Mouse (Mus musculus) liver, embryonic 15.5 days (tissue): ENCODE data around the gene Cog6. TPM values are rescaled to one million over a fixed set of nuclear protein-coding genes. Genes with fewer than 3 reads are reported as not detected.
"Not testable (repeated sequence)": the region's sequence is repeated elsewhere in the genome, so short reads cannot be mapped to it uniquely, and the experiment has no call there.

Source experiments
- ATAC-seq: fragments of 200-750 bp; cut with Nextera tagmentation; 2 replicates; pipeline ENCODE4 v1.8.0; 2017; ENCODE audit warnings: moderate number of reproducible peaks, mild to moderate bottlenecking, moderate library complexity; ENCODE audit not compliant: insufficient read depth
- H3K27ac ChIP-seq: fragments of 300-500 bp; sonication (generic); replicated peaks from 2 replicates; pipeline ENCODE4 v1.5.1; 2015; ENCODE audit warnings: mild to moderate bottlenecking, inconsistent platforms
- H3K27me3 ChIP-seq: fragments of 300-500 bp; sonication (generic); 2 replicates; pipeline ENCODE4 v1.6.1; 2015; ENCODE audit warnings: mild to moderate bottlenecking, inconsistent platforms
- H3K36me3 ChIP-seq: fragments of 300-500 bp; sonication (generic); replicated peaks from 2 replicates; pipeline ENCODE4 v1.6.1; 2015; ENCODE audit warnings: moderate library complexity, mild to moderate bottlenecking, inconsistent platforms
- H3K4me1 ChIP-seq: fragments of 300-500 bp; sonication (generic); replicated peaks from 2 replicates; pipeline ENCODE4 v1.6.1; 2015; ENCODE audit warnings: inconsistent platforms
- H3K4me2 ChIP-seq: fragments of 300-500 bp; sonication (generic); 2 replicates; pipeline ENCODE4 v1.6.1; 2015; ENCODE audit warnings: moderate library complexity, mild to moderate bottlenecking, inconsistent platforms
- H3K4me3 ChIP-seq: fragments of 300-500 bp; sonication (generic); replicated peaks from 2 replicates; pipeline ENCODE4 v1.5.1; 2015; ENCODE audit warnings: mild to moderate bottlenecking, inconsistent platforms
- H3K9ac ChIP-seq: fragments of 300-500 bp; sonication (generic); 2 replicates; pipeline ENCODE4 v1.6.1; 2015; ENCODE audit warnings: moderate library complexity, mild to moderate bottlenecking, inconsistent platforms
- H3K9me3 ChIP-seq: fragments of 300-500 bp; sonication (generic); replicated peaks from 2 replicates; pipeline ENCODE4 v1.6.1; 2016; ENCODE audit warnings: inconsistent platforms
- WGBS: fragments of 180-500 bp; shearing (Covaris S2); methylation state at CpG from one replicate; pipeline ENCODE4 v1.1.7; 2015; ENCODE audit warnings: mixed read lengths; ENCODE audit not compliant: insufficient replicate concordance; 5-methylcytosine and 5-hydroxymethylcytosine counted together
- polyA plus RNA-seq: library from polyadenylated mRNA; unstranded; fragments of >200 nt; fragmentation: Nextera tagmentation; extraction: Ambion mirVana; gene quantifications from 2 replicates; pipeline ENCODE4 v1.2.1, GENCODE M21; 2015

The Cog6 gene
- polyA plus RNA-seq, 1 experiment from 2014 or later = 13.4 TPM

DNA sequence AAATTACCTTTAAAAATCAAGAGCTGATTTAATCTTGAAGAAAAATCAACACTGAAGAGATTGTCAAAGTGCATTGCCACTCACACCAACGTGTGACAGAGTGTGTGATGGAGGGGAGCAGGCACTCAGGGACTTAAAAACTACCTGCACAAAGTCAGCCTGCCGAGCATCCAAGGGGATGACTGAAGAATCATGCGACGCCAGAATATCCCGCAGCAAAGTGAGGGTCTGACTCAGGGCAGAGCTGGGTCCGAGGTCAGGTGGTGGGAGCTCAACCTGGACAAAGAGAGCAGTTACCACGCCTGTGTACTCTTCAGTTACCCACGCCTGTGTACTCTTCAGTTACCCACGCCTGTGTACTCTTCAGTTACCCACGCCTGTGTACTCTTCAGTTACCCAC, 23.7 kb downstream of the Cog6 start:
- Histone ChIP-seq H3K27me3 (no peaks in the 10 kb centered on the region), H3K4me2 (no peak overlapping the region), H3K36me3 (peaks cover 34% of the 10 kb centered on the region), H3K4me1 (no peaks in the 10 kb centered on the region), H3K9ac (no peak overlapping the region), H3K9me3 (no peaks in the 10 kb centered on the region), H3K27ac (no peak overlapping the region), H3K4me3 (no peak overlapping the region)
- no peak for ATAC-seq
- 73% methylated on average over 10 of the region's 10 CpGs for WGBS

- Histone ChIP-seq H3K4me3 (no peak overlapping the region), H3K4me2 (no peak overlapping the region), H3K27ac (no peak overlapping the region), H3K4me1 (no peaks in the 10 kb centered on the region), H3K9ac (no peak overlapping the region), H3K36me3 (peaks cover 26% of the 10 kb centered on the region), H3K9me3 (no peaks in the 10 kb centered on the region), H3K27me3 (no peaks in the 10 kb centered on the region)
- ATAC-seq = no peak
- WGBS = 53% methylated on average over 18 of the region's 18 CpGs
These were observed 26.8 kb downstream of the Cog6 start for GRCm38 (mm10) chr3:52990041-52990737.

DNA sequence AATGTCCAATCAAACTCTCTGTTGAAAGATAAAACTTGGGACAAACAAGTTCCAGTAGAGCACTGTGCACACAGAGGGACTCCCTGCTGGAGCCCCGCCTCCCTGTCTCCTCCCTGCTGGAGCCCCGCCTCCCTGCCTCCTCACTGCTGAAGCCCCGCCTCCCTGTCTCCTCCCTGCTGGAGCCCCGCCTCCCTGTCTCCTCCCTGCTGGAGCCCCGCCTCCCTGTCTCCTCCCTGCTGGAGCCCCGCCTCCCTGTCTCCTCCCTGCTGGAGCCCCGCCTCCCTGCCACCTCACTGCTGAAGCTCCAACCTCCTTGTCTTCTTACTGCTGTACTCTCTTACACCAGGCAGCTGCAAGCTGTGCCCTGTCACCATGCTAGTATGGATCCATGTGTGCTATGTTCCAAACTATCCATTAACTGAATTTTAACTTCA, 31.5 kb downstream of the Cog6 start:
- peak; percentile 75 for ATAC-seq
- not testable (repeated sequence) for H3K9ac ChIP-seq, H3K4me3 ChIP-seq, H3K4me2 ChIP-seq, H3K27ac ChIP-seq, H3K4me1 ChIP-seq, H3K9me3 ChIP-seq, H3K27me3 ChIP-seq
- peaks cover 15% of the 10 kb centered on the region for H3K36me3 ChIP-seq
- WGBS = 23% methylated on average over 7 of the region's 7 CpGs

GRCm38 (mm10) chr3:52983772-52984171, 33.3 kb downstream of the Cog6 start:
- WGBS = 52% methylated on average over 3 of the region's 3 CpGs
- no peak for ATAC-seq

DNA sequence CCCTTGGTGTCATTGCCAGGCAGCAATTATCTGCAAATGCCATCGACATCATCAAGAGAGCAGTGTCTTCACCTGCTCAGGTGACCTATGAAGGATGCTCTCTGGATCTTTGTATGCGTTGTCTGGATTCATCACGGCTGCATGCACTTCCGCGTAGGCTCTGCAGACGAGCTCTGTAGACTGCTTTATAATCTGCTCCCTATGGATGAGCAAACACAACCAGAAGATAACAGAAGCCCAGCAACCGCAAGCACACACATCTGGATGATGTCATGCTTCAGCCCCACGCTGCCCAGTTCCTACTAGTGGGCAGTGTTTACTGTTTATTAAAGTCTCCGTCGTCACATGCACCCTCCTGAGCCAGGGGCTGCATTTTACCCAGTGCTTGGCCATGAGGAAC, 34.0 kb downstream of the Cog6 start:
- no peak overlapping the region for H3K4me2 ChIP-seq
- 72% methylated on average over 10 of the region's 10 CpGs for WGBS
- no peak overlapping the region for H3K27ac ChIP-seq
- H3K36me3 ChIP-seq = 0 out of 2 replicates have a peak, but pooled peaks cover 7% of the 10 kb centered on the region
- ATAC-seq = no peak
- H3K4me1 ChIP-seq = no peaks in the 10 kb centered on the region
- H3K9ac ChIP-seq = no peak overlapping the region
- H3K27me3 ChIP-seq = no peaks in the 10 kb centered on the region
- no peaks in the 10 kb centered on the region for H3K9me3 ChIP-seq
- no peak overlapping the region for H3K4me3 ChIP-seq

More at GRCm38 (mm10) chr3:52983772-52984171, 33.3 kb downstream of the Cog6 start:
- H3K27ac ChIP-seq = no peak overlapping the region
- H3K36me3 ChIP-seq = peaks cover 13% of the 10 kb centered on the region
- H3K4me1 ChIP-seq = no peaks in the 10 kb centered on the region
- no peak overlapping the region for H3K4me3 ChIP-seq
- no peaks in the 10 kb centered on the region for H3K9me3 ChIP-seq
- no peak overlapping the region for H3K9ac ChIP-seq
- no peaks in the 10 kb centered on the region for H3K27me3 ChIP-seq
- no peak overlapping the region for H3K4me2 ChIP-seq

- H3K4me2 ChIP-seq = no peak overlapping the region
- peak; percentile 58; the same call in 1 of the 2 replicates for ATAC-seq
These were observed 42.1 kb downstream of the Cog6 start for GRCm38 (mm10) chr3:52974674-52975556.

GRCm38 (mm10) chr3:52972916-52973315, 44.1 kb downstream of the Cog6 start:
- no peaks in the 10 kb centered on the region for H3K9me3 ChIP-seq
- H3K27ac ChIP-seq = no peak overlapping the region
- no peaks in the 10 kb centered on the region for H3K36me3 ChIP-seq
- H3K9ac ChIP-seq = no peak overlapping the region
- ATAC-seq = no peak
- H3K27me3 ChIP-seq = no peaks in the 10 kb centered on the region
- H3K4me3 ChIP-seq = no peak overlapping the region
- 34% methylated on average over 7 of the region's 7 CpGs for WGBS
- no peak overlapping the region for H3K4me2 ChIP-seq
- no peaks in the 10 kb centered on the region for H3K4me1 ChIP-seq

More at GRCm38 (mm10) chr3:52974674-52975556, 42.1 kb downstream of the Cog6 start:
- H3K9ac ChIP-seq = no peak overlapping the region
- no peaks in the 10 kb centered on the region for H3K27me3 ChIP-seq
- WGBS = 35% methylated on average over 15 of the region's 15 CpGs
- H3K4me1 ChIP-seq = no peaks in the 10 kb centered on the region
- no peak overlapping the region for H3K27ac ChIP-seq
- H3K36me3 ChIP-seq = no peaks in the 10 kb centered on the region
- H3K4me3 ChIP-seq = no peak overlapping the region
- no peaks in the 10 kb centered on the region for H3K9me3 ChIP-seq

GRCm38 (mm10) chr3:52967046-52967445, 50.0 kb downstream of the Cog6 start:
- Histone ChIP-seq H3K9me3 (no peaks in the 10 kb centered on the region), H3K36me3 (no peaks in the 10 kb centered on the region), H3K4me1 (no peaks in the 10 kb centered on the region), H3K4me3 (no peak overlapping the region), H3K9ac (no peak overlapping the region), H3K27ac (no peak overlapping the region), H3K27me3 (no peaks in the 10 kb centered on the region), H3K4me2 (no peak overlapping the region)
- ATAC-seq = no peak
- 62% methylated on average over 5 of the region's 5 CpGs for WGBS

DNA sequence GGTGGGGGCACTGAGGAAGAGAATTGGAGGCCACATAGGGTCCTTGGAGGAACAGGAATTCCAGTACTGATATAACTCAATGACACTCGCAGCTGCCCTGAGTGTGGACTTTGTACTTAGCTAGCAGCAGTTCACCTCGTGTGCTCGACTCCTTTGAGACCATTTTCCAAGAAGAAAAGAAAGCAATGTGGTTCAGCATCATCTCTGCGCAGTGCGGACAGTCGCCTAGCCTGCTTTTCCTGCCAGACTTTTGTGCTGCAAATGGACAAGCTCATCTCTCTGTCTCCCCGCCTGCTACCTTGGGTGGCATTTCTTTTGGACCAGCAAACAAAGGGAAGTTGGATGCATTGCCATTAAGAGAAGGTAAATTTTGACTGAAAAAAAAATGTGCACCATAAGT, 52.8 kb downstream of the Cog6 start:
- no peak overlapping the region for H3K27ac ChIP-seq
- no peaks in the 10 kb centered on the region for H3K4me1 ChIP-seq
- no peaks in the 10 kb centered on the region for H3K27me3 ChIP-seq
- no peaks in the 10 kb centered on the region for H3K36me3 ChIP-seq
- H3K9me3 ChIP-seq = no peaks in the 10 kb centered on the region
- H3K4me3 ChIP-seq = no peak overlapping the region
- 56% methylated on average over 7 of the region's 7 CpGs for WGBS
- H3K9ac ChIP-seq = no peak overlapping the region
- no peak overlapping the region for H3K4me2 ChIP-seq
- ATAC-seq = no peak

DNA sequence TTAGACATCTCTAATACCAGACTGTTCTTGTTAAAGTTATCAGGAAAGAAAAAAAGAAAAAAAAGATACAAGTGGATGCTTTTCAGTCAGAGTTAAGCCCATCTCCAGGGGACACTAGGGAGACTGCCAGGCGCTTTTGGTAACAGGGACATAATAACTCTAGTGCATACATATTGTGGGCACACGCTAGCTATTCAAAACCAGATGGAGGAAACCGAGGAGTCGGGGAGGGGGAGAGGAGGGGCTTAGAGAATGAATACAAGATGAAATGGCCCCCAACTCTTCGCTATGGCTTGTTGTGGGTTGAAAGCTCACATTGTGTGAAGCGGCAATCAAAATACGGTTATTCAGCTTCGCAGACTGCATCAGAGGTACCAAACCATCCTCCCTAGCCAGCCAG, 53.6 kb downstream of the Cog6 start:
- no peak overlapping the region for H3K27ac ChIP-seq
- no peak overlapping the region for H3K4me2 ChIP-seq
- H3K9ac ChIP-seq = no peak overlapping the region
- no peaks in the 10 kb centered on the region for H3K9me3 ChIP-seq
- no peaks in the 10 kb centered on the region for H3K36me3 ChIP-seq
- WGBS = 76% methylated on average over 8 of the region's 8 CpGs
- ATAC-seq = no peak
- H3K4me1 ChIP-seq = no peaks in the 10 kb centered on the region
- H3K27me3 ChIP-seq = no peaks in the 10 kb centered on the region
- no peak overlapping the region for H3K4me3 ChIP-seq

DNA sequence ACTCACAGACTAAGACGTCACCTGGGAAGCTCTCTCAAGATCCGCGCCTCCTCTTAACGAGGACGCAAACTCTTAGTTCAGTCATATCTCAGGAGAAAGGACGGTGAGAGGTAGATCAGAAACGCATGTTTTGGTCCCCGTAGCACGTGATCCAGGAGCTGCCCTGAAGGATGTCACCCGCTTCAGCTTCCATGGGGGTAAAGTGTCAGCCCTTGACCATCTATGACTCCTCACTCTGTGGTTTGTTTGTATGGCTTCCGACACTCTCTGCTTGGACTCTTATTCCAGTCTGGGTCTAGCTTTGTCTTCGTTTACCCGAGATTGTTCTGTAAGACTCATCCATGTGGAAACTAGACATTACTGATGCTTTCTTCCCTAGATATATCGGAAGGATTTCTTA, 54.6 kb downstream of the Cog6 start:
- no peak overlapping the region for H3K4me2 ChIP-seq
- H3K4me1 ChIP-seq = no peaks in the 10 kb centered on the region
- H3K27ac ChIP-seq = no peak overlapping the region
- ATAC-seq = no peak
- H3K36me3 ChIP-seq = no peaks in the 10 kb centered on the region
- no peak overlapping the region for H3K4me3 ChIP-seq
- 85% methylated on average over 14 of the region's 14 CpGs for WGBS
- H3K9ac ChIP-seq = no peak overlapping the region
- no peaks in the 10 kb centered on the region for H3K27me3 ChIP-seq
- H3K9me3 ChIP-seq = no peaks in the 10 kb centered on the region
